Mouse (Mus musculus) thymus, postnatal 0 days (tissue): ENCODE measurements at regions not wholly inside any gene's neighbourhood (a gene's known extent, or its start where the extent isn't known, plus 50 kb on each side); places are given as distances from the start of the nearest gene placed in this dataset.

Experiments
- DNase-seq: peaks from one replicate; pipeline ENCODE4 v3.0.0-alpha.2; 2015; ENCODE audit warnings: low spot score

- DNase-seq: no peak
Observed at GRCm38 (mm10) chr13:56350705-56351400, 54.5 kb upstream of the Cxcl14 start.

- no peak for DNase-seq
Observed at GRCm38 (mm10) chr13:56351401-56351735, 55.0 kb upstream of the Cxcl14 start.

- DNase-seq: no peak
Observed at GRCm38 (mm10) chr13:56352436-56352835, 56.1 kb upstream of the Cxcl14 start.

GRCm38 (mm10) chr13:56352839-56353605, 56.7 kb upstream of the Cxcl14 start:
- DNase-seq: no peak

- no peak for DNase-seq
Observed at GRCm38 (mm10) chr13:56353921-56354320, 57.6 kb upstream of the Cxcl14 start.

- DNase-seq: no peak
Observed at GRCm38 (mm10) chr13:56354630-56355029, 58.3 kb upstream of the Cxcl14 start.

- DNase-seq: no peak
Observed at GRCm38 (mm10) chr13:56356999-56357398, 60.6 kb upstream of the Cxcl14 start.

GRCm38 (mm10) chr13:56357955-56358354, 61.6 kb upstream of the Cxcl14 start:
- DNase-seq: no peak

GRCm38 (mm10) chr13:56358827-56359226, 62.5 kb upstream of the Cxcl14 start:
- DNase-seq: no peak

GRCm38 (mm10) chr13:56359554-56359953, 63.2 kb upstream of the Cxcl14 start:
- no peak for DNase-seq

- no peak for DNase-seq
Observed at GRCm38 (mm10) chr13:56360803-56361202, 64.5 kb upstream of the Cxcl14 start.

GRCm38 (mm10) chr13:56362238-56362637, 64.2 kb upstream of the Gm3045 start:
- DNase-seq: no peak

- DNase-seq: no peak
Observed at GRCm38 (mm10) chr13:56362646-56363045, 63.7 kb upstream of the Gm3045 start.

- no peak for DNase-seq
Observed at GRCm38 (mm10) chr13:56369600-56369999, 56.8 kb upstream of the Gm3045 start.

- DNase-seq: no peak
Observed at GRCm38 (mm10) chr13:56371374-56371773, 55.0 kb upstream of the Gm3045 start.

GRCm38 (mm10) chr13:56372003-56372725, 54.2 kb upstream of the Gm3045 start:
- no peak for DNase-seq

GRCm38 (mm10) chr13:56372727-56373126, 53.7 kb upstream of the Gm3045 start:
- DNase-seq: peak; percentile 8
